Mouse (Mus musculus) kidney, embryonic 14.5 days (tissue): ENCODE results near the gene Mamld1. TPM values are rescaled to one million over a fixed set of nuclear protein-coding genes. Genes with fewer than 3 reads are reported as not detected.

Experiments used
- ATAC-seq: fragments of 200-750 bp; cut with Nextera tagmentation; 2 replicates; pipeline ENCODE4 v1.8.0; 2017; ENCODE audit warnings: moderate number of reproducible peaks, mild to moderate bottlenecking, moderate TSS enrichment, moderate library complexity; ENCODE audit not compliant: low FRiP score, low TSS enrichment
- H3K27ac ChIP-seq: fragments of 300-500 bp; sonication (generic); 2 replicates; pipeline ENCODE4 v1.5.1; 2014; ENCODE audit warnings: low read depth, mild to moderate bottlenecking, low read length, moderate library complexity, mixed read lengths
- H3K27me3 ChIP-seq: fragments of 300-500 bp; sonication (generic); 2 replicates; pipeline ENCODE4 v1.6.1; 2014; ENCODE audit warnings: mild to moderate bottlenecking, low read length; ENCODE audit not compliant: control insufficient read depth, insufficient read depth
- H3K36me3 ChIP-seq: fragments of 300-500 bp; sonication (generic); 2 replicates; pipeline ENCODE4 v1.6.1; 2014; ENCODE audit warnings: low read length, mixed read lengths; ENCODE audit not compliant: control insufficient read depth, insufficient read depth
- H3K4me1 ChIP-seq: fragments of 300-500 bp; sonication (generic); 2 replicates; pipeline ENCODE4 v1.6.1; 2014; ENCODE audit warnings: low read length, mixed read lengths; ENCODE audit not compliant: control insufficient read depth, insufficient read depth
- H3K4me2 ChIP-seq: fragments of 300-500 bp; sonication (generic); replicated peaks from 2 replicates; pipeline ENCODE4 v1.6.1; 2014; ENCODE audit warnings: low read depth, mild to moderate bottlenecking, low read length
- H3K4me3 ChIP-seq: fragments of 300-500 bp; sonication (generic); 2 replicates; pipeline ENCODE4 v1.5.1; 2014; ENCODE audit warnings: mild to moderate bottlenecking, low read length
- H3K9ac ChIP-seq: fragments of 300-500 bp; sonication (generic); 2 replicates; pipeline ENCODE4 v1.6.1; 2014; ENCODE audit warnings: low read depth, mild to moderate bottlenecking, low read length, moderate library complexity
- H3K9me3 ChIP-seq: fragments of 300-500 bp; sonication (generic); 2 replicates; pipeline ENCODE4 v1.6.1; 2016; ENCODE audit warnings: low read length; ENCODE audit not compliant: control insufficient read depth
- WGBS: fragments of 180-500 bp; shearing (Covaris S2); extraction: QIAGEN DNeasy Blood & Tissue Kit; methylation state at CpG from one replicate; pipeline ENCODE4 v1.1.7; 2014; 5-methylcytosine and 5-hydroxymethylcytosine counted together
- polyA plus RNA-seq: library from polyadenylated mRNA; unstranded; fragments of >200 nt; fragmentation: Nextera tagmentation; extraction: Ambion mirVana; gene quantifications from 2 replicates; pipeline ENCODE4 v1.2.1, GENCODE M21; 2014

Mamld1 gene
- polyA plus RNA-seq, 1 experiment from 2014 or later, result 3.6 TPM

DNA sequence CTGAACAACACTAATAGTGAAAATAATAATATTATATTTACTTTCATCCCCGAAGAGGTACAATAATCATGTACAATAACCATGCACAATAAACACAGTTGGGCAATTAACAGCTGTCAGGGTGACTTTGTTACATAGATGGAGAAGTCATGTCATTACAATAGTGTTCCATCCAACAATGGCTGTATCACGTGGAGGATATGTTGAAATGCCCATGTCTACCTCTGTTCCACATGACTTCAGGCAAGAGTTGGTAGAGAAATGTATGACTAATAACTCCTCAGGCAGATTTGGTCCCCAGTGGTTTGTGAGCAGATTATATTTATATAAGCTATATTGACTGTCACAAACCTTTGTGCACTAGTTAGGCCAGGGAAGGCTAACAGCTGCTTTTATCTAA, 154.7 kb downstream of the Mamld1 start:
- no peak for ATAC-seq
- no peak overlapping the region for H3K27ac ChIP-seq
- no peak overlapping the region for H3K4me2 ChIP-seq
- H3K4me1 ChIP-seq, result no peaks in the 10 kb centered on the region
- no peaks in the 10 kb centered on the region for H3K36me3 ChIP-seq
- no peak overlapping the region for H3K4me3 ChIP-seq
- WGBS, result 73% methylated on average over 2 of the region's 2 CpGs
- H3K9ac ChIP-seq, result no peak overlapping the region
- H3K9me3 ChIP-seq, result no peaks in the 10 kb centered on the region
- H3K27me3 ChIP-seq, result no peaks in the 10 kb centered on the region

Other genes starting within 250 kb of the Mamld1 start
- 4.7 and 4.8 TPM in 2 replicates for gene Mtm1, start 160.5 kb downstream of the Mamld1 start, polyA plus RNA-seq